Mouse (Mus musculus) forebrain, embryonic 10.5 days (tissue): ENCODE results near the gene Sash1. TPM values are rescaled to one million over a fixed set of nuclear protein-coding genes. Genes with fewer than 3 reads are reported as not detected.

Experiments
- DNase-seq: peaks from one replicate; pipeline ENCODE4 v3.0.0-alpha.2; 2017; ENCODE audit warnings: low spot score; ENCODE audit errors: extremely low spot score
- H3K27ac ChIP-seq: fragments of 300-500 bp; sonication (generic); 2 replicates; pipeline ENCODE4 v1.5.1; 2016; ENCODE audit warnings: mild to moderate bottlenecking
- H3K27me3 ChIP-seq: fragments of 300-500 bp; sonication (generic); 2 replicates; pipeline ENCODE4 v1.6.1; 2016; ENCODE audit warnings: mild to moderate bottlenecking; ENCODE audit not compliant: poor library complexity, severe bottlenecking
- H3K36me3 ChIP-seq: fragments of 300-500 bp; sonication (generic); replicated peaks from 2 replicates; pipeline ENCODE4 v1.6.1; 2016; ENCODE audit warnings: mild to moderate bottlenecking, moderate library complexity
- H3K4me1 ChIP-seq: fragments of 300-500 bp; sonication (generic); 2 replicates; pipeline ENCODE4 v1.6.1; 2016
- H3K4me3 ChIP-seq: fragments of 300-500 bp; sonication (generic); 2 replicates; pipeline ENCODE4 v1.5.1; 2016; ENCODE audit warnings: mild to moderate bottlenecking, moderate library complexity
- H3K9me3 ChIP-seq: fragments of 300-500 bp; sonication (generic); 2 replicates; pipeline ENCODE4 v1.6.1; 2016; ENCODE audit warnings: mild to moderate bottlenecking, moderate library complexity
- WGBS: fragments of 180-500 bp; shearing (Covaris S2); methylation state at CpG from one replicate; pipeline ENCODE4 v1.1.7; 2016; 5-methylcytosine and 5-hydroxymethylcytosine counted together
- polyA plus RNA-seq: library from polyadenylated mRNA; unstranded; fragments of >200 nt; fragmentation: Nextera tagmentation; extraction: Ambion mirVana; gene quantifications from 2 replicates; pipeline ENCODE4 v1.2.1, GENCODE M21; 2016

The Sash1 gene
- polyA plus RNA-seq, 1 experiment from 2014 or later, result 2.8 TPM

DNA sequence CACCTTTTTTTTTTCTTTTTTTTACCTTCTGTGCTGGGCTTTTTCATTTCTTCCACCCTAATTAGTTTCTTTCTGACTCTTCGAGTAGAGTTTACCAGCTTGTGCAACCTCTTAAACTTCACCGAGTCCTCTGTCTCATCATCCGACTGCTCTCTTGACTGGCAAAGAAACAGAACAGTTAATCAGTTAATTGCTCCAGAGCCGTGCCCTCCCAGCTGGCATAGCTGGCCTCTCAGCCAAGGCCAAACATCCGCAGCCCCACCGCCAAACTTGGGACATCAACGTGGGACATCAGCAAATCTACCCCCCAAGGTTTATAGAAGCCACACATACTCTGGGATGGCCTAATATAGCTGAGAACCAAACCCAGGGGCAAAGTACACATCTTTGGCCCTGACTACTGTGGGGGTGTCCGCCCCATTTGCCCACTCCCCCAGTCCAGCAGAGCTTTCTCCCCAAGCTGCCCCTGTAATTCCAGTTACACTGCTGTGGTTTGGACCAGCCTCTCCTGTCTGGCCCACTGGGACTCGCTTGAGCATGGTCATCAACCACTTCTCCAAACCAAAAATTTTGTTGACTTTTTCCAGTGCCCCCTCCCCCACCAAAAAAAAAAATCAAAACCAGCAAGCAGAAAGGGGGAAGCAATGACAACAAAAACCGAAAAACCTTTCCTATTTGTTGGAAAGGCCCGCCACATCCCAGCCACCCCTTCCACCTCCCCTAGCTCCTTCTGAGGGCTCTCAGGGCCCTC, 129.1 kb downstream of the Sash1 start:
- H3K27me3 ChIP-seq, result peaks cover 5% of the 10 kb centered on the region; the same call in 1 of the 2 replicates
- 0 out of 2 replicates have a peak overlapping the region, but pooled peaks have one; percentile 62 for H3K27ac ChIP-seq
- peaks cover 55% of the 10 kb centered on the region for H3K4me1 ChIP-seq
- DNase-seq, result no peak
- H3K4me3 ChIP-seq, result peak overlapping the region; percentile 33; the same call in 1 of the 2 replicates
- peaks cover 10% of the 10 kb centered on the region; the same call in 1 of the 2 replicates for H3K36me3 ChIP-seq
- 65% methylated on average over 11 of the region's 11 CpGs for WGBS
- H3K9me3 ChIP-seq, result no peaks in the 10 kb centered on the region

DNA sequence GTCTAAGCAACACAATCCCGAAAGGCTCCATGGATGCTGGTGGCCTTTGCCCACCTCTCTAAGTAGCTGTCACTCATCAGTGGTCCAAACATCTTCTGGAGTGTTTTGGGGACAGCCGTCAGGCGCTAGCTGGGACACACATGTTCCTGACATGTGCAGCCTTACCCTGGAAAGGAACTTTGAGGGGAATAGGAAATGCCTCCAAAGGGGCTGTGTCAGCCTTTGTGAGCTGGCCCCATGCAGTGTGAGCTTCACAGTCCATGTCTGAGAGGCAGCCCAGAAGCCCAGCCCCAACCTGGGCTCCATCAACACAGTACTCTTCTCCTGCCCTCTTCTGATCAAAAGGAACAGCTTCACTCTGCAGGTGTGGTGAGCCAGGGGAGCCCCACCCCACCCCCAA, 132.5 kb downstream of the Sash1 start:
- no peak for DNase-seq
- peaks cover 20% of the 10 kb centered on the region for H3K36me3 ChIP-seq
- H3K4me3 ChIP-seq, result no peak overlapping the region
- H3K27me3 ChIP-seq, result peaks cover 5% of the 10 kb centered on the region; the same call in 1 of the 2 replicates
- peaks cover 42% of the 10 kb centered on the region for H3K4me1 ChIP-seq
- WGBS, result 91% methylated on average over 3 of the region's 3 CpGs
- no peaks in the 10 kb centered on the region for H3K9me3 ChIP-seq
- H3K27ac ChIP-seq, result 0 out of 2 replicates have a peak overlapping the region, but pooled peaks have one; percentile 35

DNA sequence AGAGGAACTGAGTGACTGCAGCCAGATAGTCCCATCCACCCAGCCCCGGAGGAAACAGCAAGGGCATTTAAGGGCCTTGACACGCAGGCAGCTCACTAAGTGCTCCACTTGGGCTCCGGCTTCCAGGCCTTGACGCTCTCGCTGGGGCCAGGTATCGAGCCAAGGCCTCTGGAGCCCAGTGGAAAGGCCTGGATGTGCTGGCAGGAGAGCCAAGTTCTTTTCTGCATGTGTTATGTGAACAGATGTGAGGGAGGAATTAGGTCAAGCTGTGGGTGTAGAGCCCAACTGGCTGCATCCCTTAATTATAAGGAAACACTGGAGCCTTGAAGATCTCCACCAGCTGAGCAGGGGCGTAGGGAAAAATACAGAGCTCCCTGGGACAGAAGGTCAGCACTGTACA, 133.4 kb downstream of the Sash1 start:
- peaks cover 25% of the 10 kb centered on the region for H3K36me3 ChIP-seq
- WGBS, result 90% methylated on average over 7 of the region's 7 CpGs
- no peak for DNase-seq
- H3K4me3 ChIP-seq, result no peak overlapping the region
- H3K4me1 ChIP-seq, result peaks cover 40% of the 10 kb centered on the region
- H3K27me3 ChIP-seq, result peaks cover 5% of the 10 kb centered on the region; the same call in 1 of the 2 replicates
- no peaks in the 10 kb centered on the region for H3K9me3 ChIP-seq
- no peak overlapping the region for H3K27ac ChIP-seq

DNA sequence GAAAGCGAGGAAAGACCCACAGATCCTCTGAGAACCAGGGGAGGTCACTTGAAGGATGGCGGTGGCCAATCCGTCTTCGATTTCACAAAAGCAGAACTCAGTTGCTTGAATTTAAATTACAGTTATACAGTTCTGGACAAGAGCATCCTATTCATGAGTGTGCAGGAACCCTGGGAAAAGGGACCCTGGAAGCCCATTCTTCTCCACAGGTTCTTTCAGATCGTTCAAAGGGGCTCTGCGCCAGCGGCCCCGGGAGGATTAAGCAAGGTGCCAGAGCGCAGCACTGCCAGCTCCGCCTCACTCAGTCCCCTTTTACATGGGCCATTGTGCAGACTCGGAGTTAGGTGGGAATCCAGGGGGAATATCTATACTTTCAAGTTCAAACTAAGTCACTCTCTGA, 136.3 kb downstream of the Sash1 start:
- no peaks in the 10 kb centered on the region for H3K27me3 ChIP-seq
- H3K36me3 ChIP-seq, result peaks cover 36% of the 10 kb centered on the region
- H3K4me1 ChIP-seq, result peaks cover 24% of the 10 kb centered on the region
- no peak overlapping the region for H3K27ac ChIP-seq
- H3K4me3 ChIP-seq, result no peak overlapping the region
- H3K9me3 ChIP-seq, result no peaks in the 10 kb centered on the region
- no peak for DNase-seq
- 55% methylated on average over 11 of the region's 11 CpGs for WGBS

DNA sequence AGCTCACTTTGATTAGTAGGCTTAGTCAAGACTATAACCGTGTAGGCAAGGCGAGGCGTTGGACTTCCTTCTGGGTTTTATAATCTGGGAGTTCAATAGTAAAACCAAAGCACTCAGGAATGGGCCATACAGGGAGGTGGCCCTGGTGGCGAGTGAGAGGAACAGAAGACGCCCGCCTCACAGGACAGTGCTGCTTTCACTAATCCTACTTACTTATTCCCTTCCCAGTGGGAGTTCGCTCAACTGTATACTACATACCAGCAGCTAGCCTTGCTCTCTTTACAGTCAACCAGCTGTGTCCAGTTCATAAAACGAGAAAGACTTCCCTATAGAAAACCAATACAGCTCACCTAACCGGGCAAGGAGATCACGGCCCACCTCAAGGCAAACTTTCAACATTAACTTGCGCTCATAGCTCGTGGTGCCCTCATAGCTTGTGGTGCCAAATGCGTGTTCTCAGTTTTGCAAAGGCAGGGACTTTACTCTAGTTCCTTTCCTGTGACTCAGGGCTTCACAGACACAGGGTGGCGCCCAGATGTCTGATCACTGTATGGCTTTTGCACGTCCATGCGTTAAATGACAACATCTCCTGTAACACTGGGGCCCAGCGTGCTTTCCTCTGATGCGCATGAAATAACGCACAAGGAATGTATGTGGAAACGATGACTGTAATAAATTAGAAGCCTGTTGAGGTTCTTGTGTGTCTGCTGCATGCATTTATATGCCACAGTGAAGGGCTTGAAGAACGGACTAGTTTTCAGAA, 138.2 kb downstream of the Sash1 start:
- H3K4me3 ChIP-seq, result no peak overlapping the region
- H3K4me1 ChIP-seq, result peaks cover 24% of the 10 kb centered on the region
- no peak for DNase-seq
- no peaks in the 10 kb centered on the region for H3K9me3 ChIP-seq
- WGBS, result 84% methylated on average over 21 of the region's 21 CpGs
- H3K36me3 ChIP-seq, result peaks cover 36% of the 10 kb centered on the region
- H3K27me3 ChIP-seq, result no peaks in the 10 kb centered on the region
- H3K27ac ChIP-seq, result no peak overlapping the region

DNA sequence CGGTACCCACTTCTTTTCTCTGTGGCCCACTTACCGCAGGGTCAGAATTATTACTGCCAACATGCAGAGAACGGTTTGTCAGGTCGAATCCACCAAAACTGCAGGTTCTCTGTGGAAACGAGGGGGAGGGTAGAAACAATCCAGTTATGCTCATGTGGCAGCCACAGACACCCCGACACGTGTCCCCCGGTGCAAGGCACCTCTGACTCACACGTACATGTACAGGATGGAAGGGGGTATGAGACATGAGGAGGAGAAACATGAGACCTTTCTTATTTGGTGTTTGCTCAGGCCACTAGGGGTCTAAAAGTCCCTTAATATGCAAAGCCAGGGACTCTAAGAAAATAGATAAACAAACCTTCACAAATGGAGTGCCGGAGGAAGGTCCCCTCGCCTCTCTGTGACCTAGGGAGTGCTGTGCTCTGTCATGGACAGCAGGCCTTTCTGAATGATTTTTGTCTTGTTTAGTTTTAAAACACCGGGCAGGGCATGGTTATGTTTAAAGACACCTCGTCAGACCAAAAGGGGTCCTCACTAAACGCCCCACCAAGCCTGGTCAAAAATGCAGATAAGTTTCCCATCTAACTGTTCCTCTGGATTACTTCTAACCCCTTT, 139.7 kb downstream of the Sash1 start:
- peaks cover 47% of the 10 kb centered on the region for H3K36me3 ChIP-seq
- DNase-seq, result no peak
- no peak overlapping the region for H3K27ac ChIP-seq
- no peaks in the 10 kb centered on the region for H3K27me3 ChIP-seq
- H3K9me3 ChIP-seq, result no peaks in the 10 kb centered on the region
- H3K4me1 ChIP-seq, result peaks cover 20% of the 10 kb centered on the region
- 89% methylated on average over 14 of the region's 14 CpGs for WGBS
- H3K4me3 ChIP-seq, result no peak overlapping the region

DNA sequence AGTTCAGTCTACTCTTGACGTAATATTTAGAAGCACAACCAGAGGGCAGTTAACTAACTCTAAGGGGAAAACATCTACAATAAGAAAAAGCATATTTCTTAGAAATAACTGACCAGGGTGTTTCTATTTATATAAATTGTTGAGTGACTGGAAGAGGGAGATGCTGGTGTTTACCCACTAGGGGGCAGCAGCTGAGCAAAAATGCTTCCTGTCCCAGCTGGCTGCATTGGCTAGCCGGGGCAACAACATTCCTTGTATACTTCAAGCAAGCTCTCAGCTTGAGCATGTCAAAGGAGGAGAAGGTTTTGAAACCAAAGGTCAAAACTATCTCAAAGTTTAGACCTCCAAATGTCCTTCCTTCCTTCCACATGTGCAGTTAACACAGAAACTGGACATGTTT, 143.0 kb downstream of the Sash1 start:
- H3K4me3 ChIP-seq, result no peak overlapping the region
- 49% methylated on average over 2 of the region's 2 CpGs for WGBS
- H3K9me3 ChIP-seq, result no peaks in the 10 kb centered on the region
- no peaks in the 10 kb centered on the region for H3K27me3 ChIP-seq
- peaks cover 68% of the 10 kb centered on the region for H3K36me3 ChIP-seq
- H3K27ac ChIP-seq, result no peak overlapping the region
- H3K4me1 ChIP-seq, result peaks cover 7% of the 10 kb centered on the region
- peak; percentile 69 for DNase-seq

DNA sequence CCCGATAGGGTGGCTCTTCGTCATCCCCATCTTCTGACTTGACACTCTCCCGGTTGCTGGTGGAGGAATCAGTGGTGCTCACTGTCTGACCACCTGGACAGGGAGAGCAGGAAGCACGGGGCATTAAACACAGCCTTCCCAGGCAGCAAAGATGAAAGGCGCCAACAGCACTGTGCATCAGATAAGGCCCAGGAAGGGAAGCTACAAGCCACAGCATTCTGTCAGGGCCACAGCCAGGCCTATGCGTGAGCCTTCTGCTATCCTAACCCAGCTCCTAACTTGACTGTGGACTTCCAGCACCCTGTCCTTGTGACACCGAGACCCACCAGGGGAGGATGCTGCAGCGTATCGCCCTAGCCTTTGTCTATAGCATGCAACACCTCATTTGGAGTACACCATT, 144.4 kb downstream of the Sash1 start:
- Histone ChIP-seq H3K9me3 (no peaks in the 10 kb centered on the region), H3K4me1 (peaks cover 4% of the 10 kb centered on the region; the same call in 1 of the 2 replicates), H3K4me3 (no peak overlapping the region), H3K27me3 (no peaks in the 10 kb centered on the region), H3K36me3 (peaks cover 79% of the 10 kb centered on the region), H3K27ac (no peak overlapping the region)
- no peak for DNase-seq
- 87% methylated on average over 9 of the region's 9 CpGs for WGBS

DNA sequence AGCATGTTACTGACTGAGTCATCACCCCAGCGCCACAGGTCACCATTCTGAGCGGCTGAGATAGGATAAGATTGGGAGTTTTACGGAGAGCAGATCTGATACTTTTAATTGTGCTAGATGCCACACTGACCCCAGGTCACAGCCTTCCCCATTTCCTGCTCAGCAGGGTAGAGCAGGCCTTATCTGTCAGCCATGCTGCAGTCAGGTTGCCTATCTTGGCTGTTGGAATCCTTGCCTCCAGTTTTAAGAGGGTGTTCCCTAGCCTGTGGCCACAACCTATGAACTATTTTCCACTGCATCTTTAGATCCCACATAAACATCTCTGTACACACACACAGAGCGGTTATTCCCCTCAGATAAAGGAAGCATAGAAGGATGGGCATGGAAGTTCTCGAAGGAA, 145.1 kb downstream of the Sash1 start:
- Histone ChIP-seq H3K27me3 (no peaks in the 10 kb centered on the region), H3K4me1 (peaks cover 4% of the 10 kb centered on the region; the same call in 1 of the 2 replicates), H3K27ac (no peak overlapping the region), H3K9me3 (no peaks in the 10 kb centered on the region), H3K4me3 (no peak overlapping the region), H3K36me3 (peaks cover 79% of the 10 kb centered on the region)
- DNase-seq, result no peak
- 87% methylated on average over 5 of the region's 5 CpGs for WGBS

DNA sequence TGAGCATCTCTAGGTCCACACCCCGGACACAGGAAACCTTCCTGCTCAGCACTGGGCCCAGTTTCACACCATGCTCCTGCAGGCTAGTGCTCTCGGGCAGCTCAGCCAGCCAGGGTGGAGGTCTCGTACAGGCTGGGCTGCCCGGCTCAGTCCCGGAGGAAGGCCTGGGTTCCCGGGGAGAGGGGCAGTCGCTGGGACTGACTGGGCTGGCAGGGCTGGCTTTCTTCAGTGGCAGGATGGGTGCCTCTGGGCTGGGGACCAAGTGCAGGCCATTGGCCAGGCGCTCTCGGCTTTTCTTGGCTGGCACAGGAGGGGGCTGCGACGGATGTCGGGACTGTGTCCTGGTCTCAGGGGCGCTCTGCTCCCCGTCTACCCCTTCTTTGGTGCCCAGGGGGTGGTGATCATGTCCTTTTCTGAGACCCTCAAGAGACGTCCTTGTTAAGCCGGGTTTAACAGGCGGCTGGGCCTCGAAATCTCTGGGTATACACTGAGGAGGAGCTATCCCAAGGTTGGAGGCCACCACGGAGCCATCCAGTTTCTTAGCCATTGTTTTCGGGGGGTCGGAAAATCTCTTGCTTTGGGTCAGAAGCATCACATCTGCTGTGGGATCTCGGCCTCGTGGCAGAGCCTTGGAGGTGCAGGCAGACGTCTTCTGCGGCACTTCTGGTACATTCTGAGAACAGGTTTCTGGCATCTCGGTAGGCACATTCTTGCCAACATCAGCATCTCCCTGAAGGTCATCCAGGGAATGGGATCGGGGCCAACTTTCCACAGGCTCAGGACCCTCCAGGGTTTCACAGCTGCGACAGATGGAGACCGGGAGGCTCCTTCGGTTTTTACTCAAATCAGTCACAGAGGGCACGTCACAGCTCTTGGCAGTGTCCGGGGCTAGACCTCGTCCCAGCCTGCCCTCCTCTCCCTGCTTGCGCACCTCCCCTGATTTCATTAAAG, 156.2 kb downstream of the Sash1 start:
- H3K36me3 ChIP-seq, result peaks cover 73% of the 10 kb centered on the region
- no peaks in the 10 kb centered on the region for H3K27me3 ChIP-seq
- H3K9me3 ChIP-seq, result no peaks in the 10 kb centered on the region
- WGBS, result 96% methylated on average over 34 of the region's 34 CpGs
- H3K4me3 ChIP-seq, result no peak overlapping the region
- H3K4me1 ChIP-seq, result no peaks in the 10 kb centered on the region
- no peak overlapping the region for H3K27ac ChIP-seq
- no peak for DNase-seq

DNA sequence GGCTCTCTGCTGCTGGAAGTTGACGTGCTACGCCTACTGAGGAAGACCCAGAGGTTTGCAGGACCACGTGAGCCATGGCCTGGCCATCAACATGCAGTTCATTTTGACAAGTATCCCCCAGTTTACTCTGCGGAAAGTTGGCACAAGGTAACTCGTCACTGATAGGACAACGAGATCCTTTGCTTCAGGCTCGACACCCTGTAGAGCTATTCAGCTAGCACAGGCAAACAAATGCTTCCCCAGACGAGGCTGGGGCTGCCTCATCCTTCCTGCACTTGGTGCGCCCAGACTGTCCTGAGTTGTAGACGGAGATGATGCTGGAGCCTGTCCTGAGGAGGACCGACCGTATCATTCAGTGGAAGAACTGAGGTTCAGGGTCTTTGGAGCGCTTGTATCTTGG, 166.5 kb downstream of the Sash1 start:
- H3K27me3 ChIP-seq, result no peaks in the 10 kb centered on the region
- DNase-seq, result no peak
- H3K27ac ChIP-seq, result no peak overlapping the region
- WGBS, result 48% methylated on average over 13 of the region's 13 CpGs
- peaks cover 12% of the 10 kb centered on the region for H3K36me3 ChIP-seq
- H3K4me1 ChIP-seq, result no peaks in the 10 kb centered on the region
- H3K4me3 ChIP-seq, result no peak overlapping the region
- H3K9me3 ChIP-seq, result no peaks in the 10 kb centered on the region

DNA sequence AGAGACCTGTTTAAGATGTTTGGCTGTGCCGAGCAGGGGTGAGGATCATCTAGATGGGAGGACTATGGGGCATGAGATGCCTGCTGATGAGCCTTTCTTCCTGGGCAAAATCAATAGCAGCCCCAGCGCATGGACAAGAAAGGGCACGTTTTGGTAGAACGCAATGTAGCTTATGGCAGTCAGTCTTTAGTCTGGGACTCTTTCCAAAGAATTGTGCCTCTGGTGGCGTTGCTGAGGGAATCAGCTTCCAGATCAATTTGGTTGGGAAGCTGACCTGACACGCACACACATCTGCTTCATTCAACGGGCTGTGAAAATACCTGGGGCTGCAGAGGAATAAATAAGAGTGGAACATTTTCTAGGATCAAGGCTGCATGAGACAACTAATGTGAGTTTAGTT, 167.0 kb downstream of the Sash1 start:
- no peak for DNase-seq
- Histone ChIP-seq H3K4me1 (no peaks in the 10 kb centered on the region), H3K36me3 (peaks cover 8% of the 10 kb centered on the region), H3K4me3 (no peak overlapping the region), H3K27ac (no peak overlapping the region), H3K9me3 (no peaks in the 10 kb centered on the region), H3K27me3 (no peaks in the 10 kb centered on the region)
- 90% methylated on average over 7 of the region's 7 CpGs for WGBS
